Mouse (Mus musculus): ENCODE data around the gene Gcsam. TPM values are rescaled to one million over a fixed set of nuclear protein-coding genes. Genes with fewer than 3 reads are reported as not detected.

Gene Gcsam
- polyA plus RNA-seq, 1 experiment = 0.04 TPM

DNA sequence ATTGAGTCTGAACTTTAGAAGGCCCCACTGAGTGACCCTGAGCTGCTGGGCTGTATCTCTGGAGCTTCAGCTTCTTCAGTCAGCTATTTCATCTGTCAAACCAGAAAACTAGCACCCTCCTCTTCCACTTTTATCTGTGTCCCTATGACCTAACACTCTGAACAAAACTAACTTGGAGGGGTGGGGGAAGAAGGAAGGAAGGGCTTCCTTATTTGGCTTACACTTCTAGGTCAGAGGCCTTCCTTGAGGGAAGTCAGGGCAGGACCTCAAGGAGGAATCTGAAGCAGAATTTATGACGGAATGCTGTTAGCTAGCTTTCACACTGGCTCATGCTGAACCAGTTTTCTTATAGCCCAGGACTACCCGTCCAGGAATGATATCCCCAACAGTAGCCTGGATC, 41.3 kb downstream of the Gcsam start:
- TF ChIP-seq CTCF (IDR thresholded peaks at IDR 0.05; ENCODE audit: borderline replicate concordance, extremely low read depth, insufficient read depth, insufficient read length) = no peak
- TF ChIP-seq POLR2A (IDR thresholded peaks at IDR 0.05; ENCODE audit: borderline replicate concordance, extremely low read depth, insufficient read depth, insufficient read length, poor library complexity, severe bottlenecking) = no peak
- no peak for DNase-seq (ENCODE audit: low read depth)

- no peak for DNase-seq (ENCODE audit: low read depth)
- TF ChIP-seq POLR2A (IDR thresholded peaks at IDR 0.05; ENCODE audit: borderline replicate concordance, extremely low read depth, insufficient read depth, insufficient read length, poor library complexity, severe bottlenecking) (no peak), CTCF (IDR thresholded peaks at IDR 0.05; ENCODE audit: borderline replicate concordance, extremely low read depth, insufficient read depth, insufficient read length) (no peak)
Measured at GRCm38 (mm10) chr16:45653009-45653933, 43.1 kb downstream of the Gcsam start.

GRCm38 (mm10) chr16:45653934-45654332, 43.8 kb downstream of the Gcsam start, which contains the start of gene BC016579:
Gene BC016579 (minus strand): TSS chr16:45654068.
- DNase-seq (ENCODE audit: low read depth) = no peak
- TF ChIP-seq CTCF (IDR thresholded peaks at IDR 0.05; ENCODE audit: borderline replicate concordance, extremely low read depth, insufficient read depth, insufficient read length) (no peak), POLR2A (IDR thresholded peaks at IDR 0.05; ENCODE audit: borderline replicate concordance, extremely low read depth, insufficient read depth, insufficient read length, poor library complexity, severe bottlenecking) (no peak)

- no peak for TF ChIP-seq POLR2A (IDR thresholded peaks at IDR 0.05; ENCODE audit: borderline replicate concordance, extremely low read depth, insufficient read depth, insufficient read length, poor library complexity, severe bottlenecking)
- no peak for TF ChIP-seq CTCF (IDR thresholded peaks at IDR 0.05; ENCODE audit: borderline replicate concordance, extremely low read depth, insufficient read depth, insufficient read length)
- no peak for DNase-seq (ENCODE audit: low read depth)
Measured at GRCm38 (mm10) chr16:45654465-45654864, 44.3 kb downstream of the Gcsam start.

DNA sequence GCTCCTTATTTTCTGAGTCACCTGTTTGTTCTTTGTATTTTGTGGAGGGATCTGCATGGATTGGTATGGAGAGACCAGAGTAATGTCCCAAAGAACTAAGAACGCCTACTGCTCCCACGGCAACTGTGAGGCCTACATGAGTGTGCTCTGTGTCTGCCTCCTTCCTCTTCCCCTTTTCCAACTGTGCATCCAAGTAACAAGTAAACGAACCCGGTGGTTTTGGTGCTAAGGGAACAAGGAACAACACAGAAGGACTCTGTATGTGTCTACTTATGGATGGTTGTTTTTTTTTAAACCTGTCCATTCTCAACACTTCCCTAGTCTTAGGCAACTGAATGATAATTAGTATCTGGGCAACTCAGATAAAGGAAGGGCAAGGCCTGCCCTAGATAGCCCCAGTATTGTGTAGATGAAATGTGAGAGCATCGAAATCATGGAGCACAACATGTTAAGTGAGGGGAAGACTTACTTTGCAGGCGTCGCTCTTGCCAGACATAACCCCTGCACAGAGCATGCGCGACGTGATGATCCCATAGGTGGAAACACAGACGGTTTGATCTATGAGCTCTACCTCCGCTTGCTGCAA, 47.5 kb downstream of the Gcsam start:
- TF ChIP-seq CTCF (IDR thresholded peaks at IDR 0.05; ENCODE audit: borderline replicate concordance, extremely low read depth, insufficient read depth, insufficient read length) = no peak
- no peak for DNase-seq (ENCODE audit: low read depth)

DNA sequence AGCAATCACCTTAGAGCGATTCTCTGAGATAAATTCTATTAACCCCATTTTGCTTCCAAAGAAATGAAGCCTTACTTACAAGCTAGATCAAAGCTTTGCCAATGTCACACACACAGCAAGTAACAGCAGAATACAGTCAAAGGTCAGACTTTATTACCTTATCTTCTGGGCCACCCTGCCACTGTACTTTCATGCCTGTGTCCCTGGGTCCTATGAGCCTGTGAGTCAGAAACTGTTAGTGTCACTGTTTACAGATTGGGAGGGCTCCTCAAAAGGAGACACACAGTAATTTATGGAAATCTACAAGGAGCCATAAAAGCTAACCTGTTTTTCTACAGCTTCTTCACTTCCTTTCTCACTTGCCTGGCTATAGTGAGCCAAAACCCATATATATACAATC, 48.1 kb downstream of the Gcsam start:
- no peak for DNase-seq (ENCODE audit: low read depth)

GRCm38 (mm10) chr16:45659596-45659995, 49.4 kb downstream of the Gcsam start:
- no peak for DNase-seq (ENCODE audit: low read depth)
- TF ChIP-seq POLR2A (IDR thresholded peaks at IDR 0.05; ENCODE audit: borderline replicate concordance, extremely low read depth, insufficient read depth, insufficient read length, poor library complexity, severe bottlenecking) (no peak), CTCF (IDR thresholded peaks at IDR 0.05; ENCODE audit: borderline replicate concordance, extremely low read depth, insufficient read depth, insufficient read length) (no peak)

More for the DNA sequence above, 48.1 kb downstream of the Gcsam start:
- no peak for TF ChIP-seq CTCF (IDR thresholded peaks at IDR 0.05; ENCODE audit: borderline replicate concordance, extremely low read depth, insufficient read depth, insufficient read length)
- TF ChIP-seq POLR2A (IDR thresholded peaks at IDR 0.05; ENCODE audit: borderline replicate concordance, extremely low read depth, insufficient read depth, insufficient read length, poor library complexity, severe bottlenecking) = no peak

DNA sequence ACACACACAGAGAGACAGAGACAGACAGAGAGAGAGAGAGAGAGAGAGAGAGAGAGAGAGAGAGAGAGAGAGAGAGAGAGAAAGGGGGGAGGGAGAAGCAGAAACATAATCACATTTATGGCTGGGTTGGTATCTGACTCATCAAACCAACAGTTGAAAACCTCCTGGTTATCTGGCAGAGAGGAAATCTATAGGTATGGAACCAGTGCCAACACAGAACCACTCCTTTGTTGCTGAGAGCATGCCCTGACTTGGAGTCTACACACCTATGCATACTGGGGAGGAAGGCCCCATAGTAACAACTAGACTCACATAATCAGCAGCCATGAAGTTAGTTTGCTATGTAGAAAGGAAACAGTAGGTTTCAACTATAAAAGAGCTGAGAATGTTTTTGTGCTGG, 52.2 kb downstream of the Gcsam start:
- no peak for DNase-seq (ENCODE audit: low read depth)
- TF ChIP-seq CTCF (IDR thresholded peaks at IDR 0.05; ENCODE audit: borderline replicate concordance, extremely low read depth, insufficient read depth, insufficient read length) = no peak
- TF ChIP-seq POLR2A (IDR thresholded peaks at IDR 0.05; ENCODE audit: borderline replicate concordance, extremely low read depth, insufficient read depth, insufficient read length, poor library complexity, severe bottlenecking) = no peak

DNA sequence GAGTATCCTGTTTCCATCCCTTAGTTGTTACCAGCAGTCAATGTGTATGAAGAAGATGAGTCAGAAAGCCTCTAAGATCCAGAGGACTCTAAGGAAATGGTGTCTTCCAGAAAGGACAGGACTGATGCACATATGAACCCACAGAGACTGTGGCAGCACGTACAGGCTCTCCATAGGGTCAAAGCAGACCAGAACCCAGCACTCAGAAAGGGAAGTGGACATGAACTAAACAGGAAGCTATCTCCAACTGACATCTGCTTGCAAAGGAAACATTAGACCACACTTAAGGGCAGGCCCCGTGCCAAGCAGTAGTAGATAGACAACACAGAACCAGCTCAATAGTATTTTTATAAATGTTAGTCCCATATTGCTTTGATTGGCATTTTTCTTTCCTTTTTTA, 56.0 kb downstream of the Gcsam start:
- no peak for DNase-seq (ENCODE audit: low read depth)
- TF ChIP-seq CTCF (IDR thresholded peaks at IDR 0.05; ENCODE audit: borderline replicate concordance, extremely low read depth, insufficient read depth, insufficient read length) (no peak), POLR2A (IDR thresholded peaks at IDR 0.05; ENCODE audit: borderline replicate concordance, extremely low read depth, insufficient read depth, insufficient read length, poor library complexity, severe bottlenecking) (no peak)

GRCm38 (mm10) chr16:45668178-45668577, 58.0 kb downstream of the Gcsam start:
- no peak for DNase-seq (ENCODE audit: low read depth)
- TF ChIP-seq POLR2A (IDR thresholded peaks at IDR 0.05; ENCODE audit: borderline replicate concordance, extremely low read depth, insufficient read depth, insufficient read length, poor library complexity, severe bottlenecking) = no peak

GRCm38 (mm10) chr16:45670005-45670404, 59.8 kb downstream of the Gcsam start:
- TF ChIP-seq CTCF (IDR thresholded peaks at IDR 0.05; ENCODE audit: borderline replicate concordance, extremely low read depth, insufficient read depth, insufficient read length) = no peak
- no peak for TF ChIP-seq POLR2A (IDR thresholded peaks at IDR 0.05; ENCODE audit: borderline replicate concordance, extremely low read depth, insufficient read depth, insufficient read length, poor library complexity, severe bottlenecking)
- DNase-seq (ENCODE audit: low read depth) = no peak

Other genes starting within 250 kb of the Gcsam start
- gene Cd200, start 201.3 kb upstream of the Gcsam start, polyA plus RNA-seq (2012; rRNA removed) = 179 and 203 TPM in 2 replicates
- not detected in 2 replicates for gene Gm609, start 117.4 kb upstream of the Gcsam start, polyA plus RNA-seq (2012; rRNA removed)
- gene Gm17783, start 78.3 kb upstream of the Gcsam start, polyA plus RNA-seq (2012; rRNA removed) = not detected in 2 replicates
- not detected in 2 replicates for gene Slc9c1, start 75.1 kb upstream of the Gcsam start, polyA plus RNA-seq (2012; rRNA removed)
- 0.22 and 0.30 TPM in 2 replicates for gene BC016579, start 43.7 kb downstream of the Gcsam start, polyA plus RNA-seq (2012; rRNA removed)
- gene Tmprss7, start 83.3 kb downstream of the Gcsam start, polyA plus RNA-seq (2012; rRNA removed) = 1.5 and 2.2 TPM in 2 replicates
- 403 and 481 TPM in 2 replicates for gene Tagln3, start 114.2 kb downstream of the Gcsam start, polyA plus RNA-seq (2012; rRNA removed)
- 29.3 and 34.5 TPM in 2 replicates for gene Abhd10, start 132.6 kb downstream of the Gcsam start, polyA plus RNA-seq (2012; rRNA removed)